Mouse (Mus musculus): ENCODE results near the gene Dnajb12.
"Not testable (repeated sequence)": the region's sequence is repeated elsewhere in the genome, so short reads cannot be mapped to it uniquely, and the experiment has no call there.

The Dnajb12 gene

DNA sequence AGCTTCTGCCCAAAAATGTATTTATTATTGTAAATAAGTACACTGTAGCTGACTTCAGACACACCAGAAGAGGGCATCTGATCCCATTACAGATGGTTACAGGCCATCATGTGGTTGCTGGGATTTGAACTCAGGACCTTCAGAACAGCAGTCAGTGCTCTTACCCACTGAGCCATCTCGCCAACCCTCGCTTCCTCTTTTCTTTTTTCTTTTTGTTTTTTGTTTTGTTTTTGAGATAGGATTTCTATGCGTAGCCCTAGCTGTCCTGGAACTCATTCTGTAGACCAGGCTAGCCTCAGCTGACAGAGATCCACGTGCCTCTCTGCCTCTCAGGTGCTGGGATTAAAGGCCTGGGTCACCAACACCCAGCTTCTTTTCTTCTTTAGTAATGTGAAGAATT, 6.7 kb upstream of the Dnajb12 start:
- not testable (repeated sequence) for DNase-seq (ENCODE audit: extremely low spot score)

DNA sequence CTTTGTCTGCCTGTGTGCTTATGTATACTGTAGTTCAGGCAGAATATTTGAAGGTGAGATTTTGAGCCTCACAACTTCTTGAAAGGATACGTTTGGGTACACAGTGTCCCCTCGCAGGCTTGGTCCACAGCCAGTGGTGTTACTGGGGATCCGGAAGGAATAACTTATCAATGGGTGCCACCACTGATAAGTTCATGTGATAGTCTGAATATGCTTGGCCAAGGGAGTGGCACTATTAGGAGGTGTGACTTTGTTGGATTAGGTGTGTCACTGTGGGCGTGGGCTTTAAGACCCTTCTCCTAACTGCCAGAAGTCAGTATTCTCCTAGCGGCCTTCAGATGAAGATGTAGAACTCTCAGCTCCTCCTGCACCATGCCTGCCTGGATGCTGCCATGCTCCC, 6.2 kb upstream of the Dnajb12 start:
- DNase-seq (ENCODE audit: extremely low spot score): no peak

DNA sequence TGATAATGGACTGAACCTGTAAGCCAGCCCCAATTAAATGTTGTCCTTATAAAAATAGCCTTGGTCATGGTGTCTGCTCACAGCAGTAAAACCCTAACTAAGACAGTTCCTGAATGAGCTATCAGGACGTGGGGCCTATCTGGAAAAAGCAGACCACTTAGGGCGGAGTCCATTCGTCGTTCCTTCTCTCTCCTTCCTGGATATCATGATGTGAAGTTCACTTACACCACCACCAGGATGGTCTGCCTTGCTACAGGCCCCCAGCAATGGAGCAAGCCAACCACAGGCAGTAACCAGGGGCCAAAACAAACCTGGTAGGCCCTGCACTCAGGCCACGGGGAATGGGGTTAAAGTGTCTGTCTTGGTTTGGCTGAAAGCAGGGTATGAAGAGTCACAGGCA, 5.7 kb upstream of the Dnajb12 start:
- no peak for DNase-seq (ENCODE audit: extremely low spot score)

DNA sequence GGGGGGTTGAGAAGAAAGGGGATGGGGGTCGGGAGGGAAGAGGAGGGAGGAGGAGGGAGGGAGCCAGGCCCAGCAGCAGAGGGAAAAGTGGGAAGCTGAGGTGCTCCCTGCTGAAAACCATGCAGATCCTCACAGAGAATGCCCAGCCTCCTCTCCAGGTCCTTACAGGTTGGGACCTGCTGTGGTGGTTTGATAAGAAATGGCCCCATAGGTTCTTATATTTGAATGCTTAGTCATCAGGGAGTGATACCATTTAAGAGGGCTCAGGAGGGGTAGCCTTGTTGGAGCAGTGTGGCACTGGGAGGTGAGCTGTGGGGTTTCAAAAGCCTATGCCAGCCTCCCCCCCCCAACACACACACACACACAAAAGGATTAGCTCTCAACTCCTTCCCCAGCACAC, 4.0 kb upstream of the Dnajb12 start:
- DNase-seq (ENCODE audit: extremely low spot score): no peak

DNA sequence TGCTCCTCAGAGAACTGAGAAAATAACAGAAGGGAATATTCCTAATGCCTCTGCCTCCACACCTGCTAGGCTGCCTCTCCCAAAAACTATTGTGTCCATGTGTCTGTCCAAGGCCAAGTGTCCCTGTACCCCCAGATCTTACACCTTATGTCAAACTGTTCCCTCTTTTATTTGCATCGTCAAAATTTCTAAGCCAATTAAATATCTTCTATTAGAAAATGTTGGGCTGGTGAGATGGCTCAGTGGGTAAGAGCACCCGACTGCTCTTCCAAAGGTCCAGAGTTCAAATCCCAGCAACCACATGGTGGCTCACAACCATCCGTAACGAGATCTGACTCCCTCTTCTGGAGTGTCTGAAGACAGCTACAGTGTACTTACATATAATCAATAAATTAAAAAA, 2.7 kb upstream of the Dnajb12 start:
- not testable (repeated sequence) for DNase-seq (ENCODE audit: extremely low spot score)

DNA sequence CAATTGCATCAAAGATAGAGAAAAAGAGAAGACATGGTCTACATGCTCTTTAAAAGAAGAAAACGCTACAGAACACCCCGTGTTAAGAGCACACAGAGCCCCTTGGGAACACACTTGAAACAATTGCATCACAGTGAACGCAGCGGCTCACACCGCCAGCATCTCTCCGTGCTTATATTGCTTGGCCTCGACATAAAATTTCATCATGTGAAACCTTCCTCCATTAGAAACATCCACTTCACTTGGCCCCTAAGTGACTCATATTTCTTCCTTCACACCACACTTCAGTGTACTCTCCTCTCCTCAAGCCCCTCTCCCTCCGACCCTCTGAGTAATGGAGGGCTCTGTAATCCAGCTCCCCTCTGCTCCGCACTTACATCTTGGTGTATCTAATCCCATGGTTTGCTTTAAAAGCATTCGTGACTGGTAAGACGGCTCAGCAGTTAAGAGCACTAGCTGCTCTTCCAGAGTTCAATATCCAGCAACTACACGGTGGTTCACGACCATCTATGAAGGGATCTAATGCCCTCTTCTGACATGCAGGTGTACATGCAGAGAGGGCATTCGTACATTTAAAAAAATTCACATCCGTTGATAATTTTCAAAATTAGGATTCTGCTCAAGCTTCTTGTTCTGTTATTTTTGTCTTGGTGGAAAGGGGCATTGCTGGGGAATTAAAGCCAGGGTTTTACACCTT, 1.8 kb upstream of the Dnajb12 start:
- DNase-seq (ENCODE audit: extremely low spot score): no peak

DNA sequence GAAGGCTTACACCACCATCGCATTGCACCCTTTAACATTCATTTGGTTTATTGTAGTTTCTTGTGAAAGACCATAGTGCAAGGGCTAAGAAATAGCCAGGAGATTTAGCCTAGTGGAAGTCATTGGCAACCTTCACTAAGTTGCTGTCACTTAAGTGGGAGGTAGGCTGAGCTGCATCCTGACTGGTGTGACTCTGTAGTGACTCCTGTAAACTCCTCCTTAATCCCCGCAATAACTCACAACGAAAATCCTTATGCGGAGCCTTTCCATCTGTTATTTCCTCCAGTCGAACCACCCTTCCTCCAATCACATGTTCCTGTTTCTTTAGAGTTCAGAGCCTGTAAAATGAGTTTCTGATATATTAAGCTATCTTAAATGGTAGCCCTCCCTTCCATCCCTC, 533 bp upstream of the Dnajb12 start:
- no peak for DNase-seq (ENCODE audit: extremely low spot score)

DNA sequence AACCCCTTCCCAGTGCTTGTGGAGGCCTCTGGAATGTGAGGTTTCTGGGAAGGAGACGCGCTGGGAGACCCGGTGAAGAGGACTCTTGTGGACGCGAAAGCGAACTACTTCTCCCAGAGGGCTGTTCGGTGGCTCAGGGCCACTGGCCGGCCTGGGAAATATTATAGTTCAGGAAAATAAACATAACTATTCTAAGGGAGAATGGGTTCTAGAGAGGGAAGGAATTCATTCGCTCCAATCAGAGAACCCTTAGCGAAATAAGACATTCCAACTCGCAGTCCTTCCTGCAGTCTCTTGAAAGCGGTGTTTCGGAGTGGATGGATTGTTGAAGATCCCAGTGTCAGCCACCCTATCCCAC, 652 bp downstream of the Dnajb12 start:
- no peak for DNase-seq (ENCODE audit: extremely low spot score)

DNA sequence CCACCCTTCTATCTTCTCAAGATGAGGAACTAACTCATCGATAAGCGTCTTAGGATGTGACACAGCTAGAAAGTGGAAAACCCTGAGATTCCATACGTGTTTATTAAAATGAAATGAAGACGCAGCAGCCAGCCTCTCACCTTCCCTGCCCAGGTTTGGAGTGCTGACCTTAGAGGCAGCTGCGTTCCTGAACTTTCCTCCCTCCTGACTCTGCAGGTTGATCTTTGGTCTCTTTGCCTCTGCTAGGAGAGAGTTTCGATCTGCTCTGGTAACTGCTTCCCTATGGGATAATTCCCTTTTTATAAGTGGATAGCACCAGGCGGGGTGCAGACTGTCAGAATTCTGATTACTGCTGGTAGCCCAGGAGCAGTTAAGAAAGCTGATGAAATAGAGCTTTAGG, 1.5 kb downstream of the Dnajb12 start:
- DNase-seq (ENCODE audit: extremely low spot score): no peak

DNA sequence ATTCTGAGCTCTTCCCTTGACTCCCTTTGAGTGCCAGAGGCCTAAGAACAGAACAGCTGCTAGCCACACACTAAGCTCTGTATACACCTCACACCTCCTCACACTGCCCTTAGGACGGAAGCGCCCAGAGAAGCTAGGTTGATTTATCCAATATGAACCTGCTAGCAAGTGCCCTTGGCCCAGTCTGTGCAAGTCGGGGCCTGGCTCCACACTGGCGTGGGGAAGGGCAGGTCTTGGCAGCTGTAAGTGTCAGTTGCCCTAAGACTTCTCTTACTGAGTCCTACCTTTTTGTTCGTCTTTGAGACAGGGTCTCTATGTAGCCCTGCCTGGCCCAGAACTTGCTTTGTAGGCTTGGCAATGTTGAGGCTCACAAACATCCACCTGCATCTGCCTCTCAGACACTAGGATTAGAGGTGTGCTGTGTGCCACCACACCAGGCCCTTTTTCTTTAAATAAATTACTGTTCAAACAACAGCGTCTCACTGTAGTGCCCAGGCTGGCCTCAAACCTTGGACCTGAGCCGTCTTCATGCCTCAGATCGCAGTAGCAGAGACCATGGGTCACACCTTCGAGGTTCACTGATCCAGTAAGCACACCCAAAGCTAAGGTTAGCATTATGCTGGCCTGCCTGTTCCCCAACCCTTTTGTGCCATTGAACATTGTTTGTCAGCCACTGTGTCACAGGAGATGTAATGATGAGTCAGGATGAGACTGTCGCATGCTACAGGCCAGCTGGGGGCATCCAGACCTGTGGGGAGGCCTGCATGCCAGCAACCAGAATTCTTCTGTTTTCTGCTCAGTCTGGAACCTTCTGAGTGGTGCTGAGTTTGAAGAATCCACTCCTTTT, 5.2 kb downstream of the Dnajb12 start:
- no peak for DNase-seq (ENCODE audit: extremely low spot score)

DNA sequence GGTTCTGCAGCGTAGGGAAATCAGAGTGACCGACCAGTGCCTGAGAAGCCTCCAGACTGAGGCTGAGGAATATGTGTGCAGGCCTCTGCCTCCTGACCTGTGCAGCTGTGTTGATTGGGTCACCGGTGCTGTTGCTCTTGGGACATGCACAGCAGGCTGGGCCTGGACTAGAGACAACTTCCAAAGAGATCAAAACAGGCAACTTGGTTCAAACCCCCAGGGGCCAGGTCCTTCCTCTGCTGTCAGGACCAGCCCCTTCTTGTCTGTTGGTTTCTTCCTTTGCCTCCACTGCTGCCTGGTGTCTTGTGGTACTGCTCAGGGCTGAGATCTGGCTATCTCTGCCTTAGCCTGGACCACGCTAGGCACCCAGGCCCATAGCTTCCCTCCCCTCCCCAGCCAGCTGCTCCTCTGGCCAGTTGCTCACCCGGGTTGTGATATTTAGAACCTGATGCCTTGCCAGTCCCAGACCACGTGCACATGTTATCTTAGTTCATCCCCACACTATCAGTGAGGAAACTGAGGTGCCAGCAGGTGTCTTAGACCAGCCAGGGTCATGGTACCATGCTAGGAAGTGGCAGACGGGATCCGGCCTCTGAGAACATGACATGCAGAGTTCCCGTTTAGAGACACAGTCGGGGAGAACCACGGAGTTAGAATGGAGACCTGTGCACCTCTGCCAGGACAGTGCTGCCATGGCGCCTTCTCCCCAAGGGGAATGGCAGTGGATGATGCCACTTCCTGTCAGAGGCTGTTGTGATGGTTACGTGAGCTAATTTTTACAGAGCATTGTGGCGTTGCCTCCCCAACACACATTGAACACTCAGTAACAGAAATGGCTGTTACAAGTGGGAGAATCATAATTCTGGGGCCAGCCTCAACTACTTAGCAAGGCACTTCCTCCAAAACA, 6.1 kb downstream of the Dnajb12 start:
- no peak for DNase-seq (ENCODE audit: extremely low spot score)

DNA sequence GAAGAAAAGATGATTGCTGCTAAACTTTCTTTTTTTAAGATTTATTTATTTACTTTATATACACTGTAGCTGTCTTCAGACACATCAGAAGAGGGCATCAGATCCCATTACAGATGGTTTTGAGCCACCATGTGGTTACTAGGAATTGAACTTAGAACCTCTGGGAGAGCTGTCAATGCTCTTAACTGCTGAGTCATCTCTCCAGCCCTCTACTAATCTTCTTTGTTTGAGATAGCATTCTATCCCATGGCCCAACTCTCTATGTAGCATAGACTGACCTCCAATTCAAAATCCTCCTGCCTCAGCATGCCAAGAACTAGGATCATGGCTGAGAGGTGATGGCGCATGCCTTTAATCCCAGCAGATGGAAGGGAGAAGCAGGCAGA, 6.7 kb downstream of the Dnajb12 start:
- DNase-seq (ENCODE audit: extremely low spot score): no peak

DNA sequence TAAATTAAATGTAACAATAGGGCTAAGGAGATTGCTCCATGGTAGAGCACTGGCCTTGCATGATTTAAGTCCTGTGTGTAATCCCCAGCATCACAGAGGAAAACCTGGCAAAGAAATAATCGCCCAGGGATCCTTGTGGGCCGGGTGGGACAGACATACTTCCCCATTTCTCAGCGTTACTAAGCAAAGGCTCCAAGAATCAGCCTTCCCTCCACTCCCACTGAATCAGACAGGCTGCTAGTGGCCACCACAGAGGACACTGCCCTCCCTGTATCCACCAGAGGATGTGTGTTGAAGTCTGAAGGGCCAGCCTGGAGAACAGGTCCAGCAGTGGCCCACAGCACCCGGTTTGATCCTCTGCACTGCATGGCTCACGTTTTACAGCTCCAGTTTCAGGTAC, 8.1 kb downstream of the Dnajb12 start:
- no peak for DNase-seq (ENCODE audit: extremely low spot score)

DNA sequence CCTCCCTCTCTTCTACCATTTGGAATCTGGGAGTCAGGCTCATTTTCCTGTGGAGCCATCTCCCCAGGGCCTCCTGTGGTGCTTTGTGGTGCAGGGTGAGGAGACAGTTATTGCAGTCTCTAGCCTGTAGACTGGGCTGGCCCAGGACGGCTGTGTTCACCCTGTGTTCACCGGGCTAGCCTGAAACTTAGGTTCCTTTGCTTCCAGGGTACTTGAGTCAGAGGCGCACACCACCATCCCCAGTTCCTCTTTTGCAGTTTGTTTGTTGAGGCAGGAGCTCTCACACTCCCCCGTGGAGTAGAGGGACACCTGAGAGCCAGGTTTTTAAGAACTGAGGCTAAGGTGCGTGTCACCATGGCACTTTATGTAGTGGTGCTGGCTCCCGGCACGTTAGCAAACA, 10.0 kb downstream of the Dnajb12 start:
- no peak for DNase-seq (ENCODE audit: extremely low spot score)

DNA sequence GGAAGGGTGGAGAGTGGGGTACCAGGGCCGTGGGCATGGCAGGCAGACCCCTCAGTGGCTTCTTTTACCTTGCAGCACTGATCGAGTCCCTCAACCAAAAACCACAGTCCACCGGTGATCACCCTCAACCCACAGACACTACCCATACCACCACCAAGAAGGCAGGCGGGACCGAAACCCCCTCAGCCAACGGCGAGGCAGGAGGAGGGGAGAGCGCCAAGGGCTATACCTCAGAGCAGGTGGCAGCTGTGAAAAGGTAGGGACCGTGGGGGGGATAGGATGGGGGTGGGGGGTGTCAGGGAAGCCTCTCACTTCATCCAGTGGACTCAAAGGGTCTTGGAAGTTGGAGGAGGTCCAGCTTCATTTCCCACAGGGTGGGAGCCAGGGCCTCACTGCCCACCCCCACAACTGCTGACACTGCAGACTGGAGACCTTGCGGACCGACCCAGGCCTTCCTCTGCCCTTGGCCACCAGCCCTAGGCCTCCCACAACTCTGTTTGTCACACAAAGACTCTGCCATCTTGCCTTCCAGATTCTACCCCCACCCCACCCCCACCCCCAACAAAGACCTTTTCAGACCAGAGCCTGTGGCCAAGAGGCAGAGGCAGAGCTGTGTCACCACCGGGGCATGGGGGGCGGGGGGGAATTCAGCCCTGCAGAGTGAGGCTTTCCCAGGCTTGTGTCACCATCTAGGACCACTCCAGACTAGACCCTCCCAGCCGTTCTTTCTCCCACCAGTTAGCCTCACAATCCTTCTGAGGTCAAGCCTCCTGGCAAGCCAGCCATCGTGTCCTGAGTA, 10.8 kb downstream of the Dnajb12 start:
- DNase-seq (ENCODE audit: extremely low spot score): no peak

DNA sequence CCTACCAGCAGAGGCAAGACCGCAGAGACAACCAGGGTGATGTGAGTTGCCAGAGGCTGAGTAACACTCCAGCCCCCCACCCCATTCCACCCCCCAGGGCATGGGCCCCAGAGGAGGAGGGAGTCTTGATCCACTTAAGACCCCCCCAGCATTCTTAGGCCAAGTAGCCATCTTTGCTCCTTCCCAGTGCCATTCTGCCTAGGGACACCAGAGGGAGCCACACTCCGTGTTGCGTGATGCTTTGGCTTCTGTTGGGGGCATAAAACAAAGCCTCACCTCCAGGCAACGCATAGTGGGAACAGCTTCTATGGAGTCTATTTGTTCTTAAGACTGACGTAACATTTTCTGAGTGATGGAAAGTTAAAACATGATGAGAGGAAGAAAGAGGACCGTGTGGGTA, 13.6 kb downstream of the Dnajb12 start:
- DNase-seq (ENCODE audit: extremely low spot score): peak; percentile 63

DNA sequence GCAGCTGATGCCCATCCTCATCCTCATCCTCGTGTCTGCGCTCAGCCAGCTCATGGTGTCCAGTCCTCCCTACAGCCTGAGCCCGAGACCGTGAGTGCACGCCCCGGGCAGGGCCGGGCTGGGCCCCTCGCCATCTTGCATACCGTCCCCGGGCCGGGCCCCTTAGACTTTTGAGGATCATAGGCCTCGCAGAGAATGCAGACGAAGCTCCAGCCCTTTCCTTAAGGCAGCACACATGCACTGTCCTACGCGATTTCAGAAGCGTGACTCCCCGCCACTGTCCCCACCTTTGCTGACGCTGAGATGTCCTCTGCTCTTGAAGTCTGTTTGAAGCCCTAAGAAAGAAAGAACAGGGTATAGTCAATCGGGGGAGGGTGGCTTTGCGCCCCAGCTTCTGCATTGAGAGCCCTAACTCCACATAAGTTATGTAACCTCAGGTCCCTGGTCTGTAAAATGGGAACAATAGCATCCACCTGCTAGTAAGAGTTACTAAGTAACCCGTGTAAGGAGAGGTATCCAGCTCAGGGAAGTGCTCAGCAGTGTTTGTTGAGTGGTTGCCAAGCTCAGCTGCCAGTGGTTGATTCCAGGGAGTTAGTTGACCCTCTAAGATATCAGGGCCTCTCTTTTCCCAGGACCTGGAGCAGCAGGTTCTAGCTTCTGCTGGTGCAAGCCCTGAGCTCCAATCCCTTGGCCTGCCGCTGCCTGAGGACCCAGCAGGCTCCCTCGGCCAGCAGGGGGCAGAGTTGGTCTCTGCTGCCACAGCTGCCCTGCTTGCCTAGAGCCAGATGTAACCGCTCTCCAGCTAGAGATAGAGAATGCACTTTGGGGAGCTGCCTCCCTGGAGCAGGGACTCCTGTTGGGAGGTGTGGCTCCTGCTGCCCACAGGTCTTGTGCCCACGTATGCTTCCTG, 15.2 kb downstream of the Dnajb12 start:
- DNase-seq (ENCODE audit: extremely low spot score): peak; percentile 80

DNA sequence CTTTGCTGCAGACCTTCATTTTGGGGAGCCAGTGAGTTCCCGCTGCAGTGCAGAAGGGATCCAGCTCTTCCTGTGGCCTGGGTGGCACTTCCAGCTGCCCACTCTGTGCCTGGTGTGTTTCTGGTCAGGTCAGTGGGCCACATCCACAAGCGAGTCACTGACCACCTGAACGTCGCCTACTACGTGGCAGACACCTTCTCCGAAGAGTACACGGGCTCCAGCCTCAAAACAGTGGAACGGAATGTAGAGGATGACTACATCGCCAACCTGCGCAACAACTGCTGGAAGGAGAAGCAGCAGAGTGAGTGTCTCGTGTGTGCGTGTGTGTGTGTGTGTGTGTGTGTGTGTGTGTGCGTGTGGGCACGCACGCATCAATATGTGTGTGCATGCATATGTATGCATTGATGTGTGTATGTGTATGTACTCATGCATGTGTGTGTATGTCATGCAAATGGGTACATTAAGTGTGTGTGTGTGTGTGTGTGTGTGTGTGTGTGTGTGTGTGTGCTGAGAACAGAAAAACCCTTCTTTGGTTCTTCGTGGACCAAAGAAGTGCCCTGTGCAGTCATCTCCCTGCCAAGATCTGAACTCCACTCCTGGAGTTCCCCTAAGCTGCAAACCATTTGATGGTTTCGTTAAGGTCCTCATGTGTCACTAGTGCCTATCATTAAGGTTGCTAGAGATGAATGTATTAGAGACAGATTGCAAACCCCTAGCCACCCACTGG, 16.3 kb downstream of the Dnajb12 start:
- DNase-seq (ENCODE audit: extremely low spot score): no peak

DNA sequence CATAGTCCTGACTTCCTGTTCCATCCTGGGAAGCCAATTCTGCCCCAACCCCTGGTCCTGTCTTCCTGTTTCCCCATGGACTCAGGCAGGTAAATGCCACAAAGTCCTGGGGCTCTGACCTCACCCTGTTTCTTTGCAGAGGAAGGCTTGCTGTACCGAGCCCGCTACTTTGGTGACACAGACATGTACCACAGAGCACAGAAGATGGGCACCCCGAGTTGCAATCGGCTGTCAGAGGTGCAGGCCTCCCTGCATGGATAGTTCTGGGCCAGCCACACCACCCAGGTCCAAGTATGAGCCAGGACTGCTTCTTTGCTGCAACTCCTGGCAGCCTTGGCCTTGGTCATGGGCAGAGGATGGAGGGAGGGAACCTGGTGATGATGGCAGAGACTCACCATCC, 16.9 kb downstream of the Dnajb12 start:
- DNase-seq (ENCODE audit: extremely low spot score): no peak

DNA sequence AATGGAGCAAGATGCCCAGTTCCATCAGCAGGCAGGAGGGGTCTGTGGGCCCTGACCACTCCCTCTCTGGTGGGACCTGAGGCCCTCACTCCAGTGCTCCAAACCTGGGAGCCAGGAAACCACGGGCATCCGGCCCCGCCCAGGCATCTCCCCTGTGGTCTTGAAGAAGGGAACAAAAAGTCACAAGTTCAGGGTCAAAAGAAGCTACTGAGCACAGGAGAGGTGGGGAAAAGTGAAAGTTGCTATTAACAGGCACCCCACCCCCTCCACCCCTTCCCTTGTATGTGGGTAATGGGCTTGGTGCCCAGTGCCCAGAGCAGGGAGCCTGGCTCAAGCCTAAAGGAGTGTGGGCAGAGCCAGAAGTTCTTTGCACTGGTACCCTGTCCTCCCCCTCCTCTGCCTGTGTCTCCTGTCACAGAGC, 17.6 kb downstream of the Dnajb12 start:
- DNase-seq (ENCODE audit: extremely low spot score): no peak

Measured in embryo, embryonic 9.5 days (tissue).